Mouse (Mus musculus) kidney, adult 2 months (tissue): ENCODE measurements around the gene Loxl1. TPM values are rescaled to one million over a fixed set of nuclear protein-coding genes. Genes with fewer than 3 reads are reported as not detected.

Experiments used
- DNase-seq: peaks from one replicate; pipeline ENCODE4 v3.0.0; 2021
- H3K27ac ChIP-seq: fragments of 200-500 bp; 2 replicates; pipeline ENCODE4 v1.5.1; 2012; ENCODE audit warnings: low read depth, low read length, control low read depth, inconsistent platforms; ENCODE audit not compliant: insufficient read depth
- H3K27me3 ChIP-seq: fragments of 200-500 bp; replicated peaks from 2 replicates; pipeline ENCODE4 v1.6.1; 2012; ENCODE audit warnings: mild to moderate bottlenecking, moderate library complexity, low read length, inconsistent platforms; ENCODE audit not compliant: control insufficient read depth, insufficient read depth
- H3K36me3 ChIP-seq: fragments of 200-500 bp; 2 replicates; pipeline ENCODE4 v1.6.1; 2012; ENCODE audit warnings: mild to moderate bottlenecking, moderate library complexity, low read length, inconsistent platforms; ENCODE audit not compliant: control insufficient read depth, insufficient read depth
- H3K4me1 ChIP-seq: fragments of 200-500 bp; 2 replicates; pipeline ENCODE4 v1.6.1; 2011; ENCODE audit warnings: low read length; ENCODE audit not compliant: control insufficient read depth, insufficient read depth
- H3K4me3 ChIP-seq: fragments of 200-500 bp; 2 replicates; pipeline ENCODE4 v1.5.1; 2011; ENCODE audit warnings: mild to moderate bottlenecking, low read depth, low read length, control low read depth; ENCODE audit not compliant: insufficient read depth
- CTCF ChIP-seq: fragments of 200-500 bp; conservative IDR thresholded peaks from 2 replicates; pipeline ENCODE4 v1.5.1; 2011; ENCODE audit warnings: low read depth, mild to moderate bottlenecking, control low read depth, low read length, moderate library complexity, mixed read lengths; ENCODE audit not compliant: insufficient read depth, insufficient read length
- POLR2A ChIP-seq: fragments of 200-500 bp; IDR thresholded peaks from one replicate; pipeline ENCODE4 v1.6.1; 2011; ENCODE audit warnings: low read depth, low read length, control low read depth
- WGBS: fragments of 180-500 bp; shearing (Covaris S2); methylation state at CpG from one replicate; pipeline ENCODE4 v1.1.7; 2018; 5-methylcytosine and 5-hydroxymethylcytosine counted together
- polyA plus RNA-seq: library from polyadenylated mRNA; depleted of rRNA; stranded (reverse); fragments of >200 nt; gene quantifications from 2 replicates; pipeline ENCODE4 v1.2.3, GENCODE M21; 2012

Gene Loxl1
- polyA plus RNA-seq, 1 experiment = 32.3 TPM

- Histone ChIP-seq H3K4me1 (no peaks in the 10 kb centered on the region), H3K36me3 (no peaks in the 10 kb centered on the region), H3K27ac (no peak overlapping the region), H3K27me3 (no peaks in the 10 kb centered on the region), H3K4me3 (no peak overlapping the region)
- TF ChIP-seq POLR2A = no peak
- DNase-seq = no peak
- WGBS = 57% methylated on average over 4 of the region's 4 CpGs
Observed at GRCm38 (mm10) chr9:58326477-58327180, 13.6 kb upstream of the Loxl1 start.

GRCm38 (mm10) chr9:58321681-58322080 lies 8.7 kb upstream of the Loxl1 start:
- 98% methylated on average over 3 of the region's 3 CpGs for WGBS
- no peak overlapping the region for H3K4me3 ChIP-seq
- TF ChIP-seq POLR2A (no peak), CTCF (0 out of 2 replicates have a peak, but pooled peaks have one; percentile 4)
- H3K27ac ChIP-seq = no peak overlapping the region
- no peaks in the 10 kb centered on the region for H3K27me3 ChIP-seq
- no peaks in the 10 kb centered on the region for H3K36me3 ChIP-seq
- no peak for DNase-seq
- H3K4me1 ChIP-seq = no peaks in the 10 kb centered on the region

DNA sequence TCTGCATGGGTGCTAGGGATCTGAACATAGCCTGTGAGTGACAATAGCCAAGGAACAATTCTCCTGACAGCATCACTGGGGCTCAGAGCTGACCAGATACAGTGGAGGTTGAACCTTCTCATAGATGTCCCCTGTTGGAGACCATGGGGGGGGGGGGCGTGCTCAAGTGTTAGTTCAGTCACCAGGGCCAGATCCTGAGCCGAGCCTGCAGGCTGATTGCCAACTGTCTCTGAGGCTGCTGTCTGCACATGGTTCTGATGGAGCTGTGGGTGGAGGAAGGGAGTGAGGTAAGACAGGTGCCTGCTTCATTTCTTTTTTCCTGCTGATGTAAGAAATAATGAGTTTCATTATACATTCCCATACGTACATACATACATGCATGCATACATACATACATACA lies 5.3 kb upstream of the Loxl1 start:
- H3K27me3 ChIP-seq = no peaks in the 10 kb centered on the region
- H3K27ac ChIP-seq = no peak overlapping the region
- TF ChIP-seq POLR2A (no peak), CTCF (no peak)
- no peaks in the 10 kb centered on the region for H3K4me1 ChIP-seq
- no peak for DNase-seq
- no peak overlapping the region for H3K4me3 ChIP-seq
- no peaks in the 10 kb centered on the region for H3K36me3 ChIP-seq
- 94% methylated on average over 3 of the region's 3 CpGs for WGBS

- Histone ChIP-seq H3K4me3 (no peak overlapping the region), H3K4me1 (no peaks in the 10 kb centered on the region), H3K27ac (no peak overlapping the region), H3K27me3 (no peaks in the 10 kb centered on the region), H3K36me3 (no peaks in the 10 kb centered on the region)
- TF ChIP-seq CTCF = no peak
- TF ChIP-seq POLR2A = no peak
- no peak for DNase-seq
- WGBS = 60% methylated on average over 3 of the region's 3 CpGs
Observed at GRCm38 (mm10) chr9:58317381-58317780, 4.4 kb upstream of the Loxl1 start.

GRCm38 (mm10) chr9:58316784-58317183 lies 3.8 kb upstream of the Loxl1 start:
- 84% methylated on average over 7 of the region's 7 CpGs for WGBS
- no peak overlapping the region for H3K4me3 ChIP-seq

DNA sequence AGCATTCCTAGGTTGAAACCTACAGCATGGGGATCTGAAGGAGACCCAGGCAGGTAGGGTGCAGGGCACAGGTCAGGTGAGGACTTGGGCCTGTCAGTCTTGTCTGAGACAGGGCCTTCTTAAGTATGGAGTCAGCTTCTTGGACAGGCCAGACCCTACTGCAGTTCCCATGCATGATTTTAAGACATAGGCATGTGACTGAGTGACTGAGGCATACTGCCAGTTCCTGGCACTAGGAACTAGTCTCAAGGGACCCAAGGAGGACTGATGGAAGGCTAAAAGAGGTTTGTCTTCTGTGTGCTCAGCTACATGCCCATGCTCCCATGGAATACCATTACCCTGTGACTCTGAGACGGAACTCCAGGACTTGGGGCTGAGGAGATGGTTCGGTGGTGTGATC lies 2.9 kb upstream of the Loxl1 start:
- WGBS = 92% methylated on average over 2 of the region's 2 CpGs
- Histone ChIP-seq H3K4me1 (no peaks in the 10 kb centered on the region), H3K27me3 (no peaks in the 10 kb centered on the region), H3K4me3 (no peak overlapping the region), H3K27ac (no peak overlapping the region), H3K36me3 (no peaks in the 10 kb centered on the region)
- DNase-seq = no peak
- TF ChIP-seq POLR2A (no peak), CTCF (no peak)

More at GRCm38 (mm10) chr9:58316784-58317183, 3.8 kb upstream of the Loxl1 start:
- H3K36me3 ChIP-seq = no peaks in the 10 kb centered on the region
- H3K27ac ChIP-seq = no peak overlapping the region
- DNase-seq = no peak
- no peaks in the 10 kb centered on the region for H3K27me3 ChIP-seq
- TF ChIP-seq CTCF (no peak), POLR2A (no peak)
- H3K4me1 ChIP-seq = no peaks in the 10 kb centered on the region

DNA sequence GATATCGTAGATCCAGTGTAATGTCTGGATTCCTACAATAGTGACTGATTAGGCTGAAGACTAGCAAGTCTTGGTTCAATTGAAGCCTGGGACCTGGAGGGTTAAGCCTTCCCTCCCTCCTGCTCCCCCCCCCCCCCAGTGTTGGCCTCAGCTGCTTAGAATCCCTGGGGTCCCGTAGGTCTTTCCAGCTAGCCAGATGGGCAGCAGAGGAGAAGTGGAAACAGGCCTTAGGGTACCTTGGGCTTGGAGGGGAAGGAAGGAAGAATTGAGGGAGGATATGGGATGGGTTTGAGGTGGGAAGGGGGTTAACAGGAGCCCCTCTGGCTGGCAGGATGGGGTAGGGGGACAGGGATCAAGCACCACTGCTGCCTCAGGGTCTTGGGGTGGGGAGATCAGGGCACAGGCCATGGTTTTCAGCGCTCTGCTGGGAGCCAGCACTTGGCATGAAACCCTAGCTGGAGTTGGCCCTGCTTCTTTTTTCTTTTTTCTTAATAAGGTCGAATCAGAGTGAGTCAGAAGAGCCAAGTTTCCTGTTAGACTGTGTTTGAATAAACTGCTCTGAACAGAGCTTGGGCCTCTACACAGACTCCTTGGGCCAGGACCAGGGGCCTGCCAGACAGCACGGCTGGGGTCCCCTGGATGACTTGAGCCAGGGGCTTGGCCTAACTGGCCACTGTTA lies 1.8 kb upstream of the Loxl1 start:
- no peak overlapping the region for H3K4me3 ChIP-seq
- no peak for DNase-seq
- 48% methylated on average over 5 of the region's 5 CpGs for WGBS
- no peaks in the 10 kb centered on the region for H3K27me3 ChIP-seq
- no peaks in the 10 kb centered on the region for H3K4me1 ChIP-seq
- no peak overlapping the region for H3K27ac ChIP-seq
- H3K36me3 ChIP-seq = no peaks in the 10 kb centered on the region
- TF ChIP-seq POLR2A (no peak), CTCF (no peak)
